Mouse (Mus musculus) T-cell, adult 2 months (primary cell): ENCODE measurements around the gene Smc5.

Source experiments
- DNase-seq: peaks from one replicate; pipeline ENCODE4 v3.0.0; 2022; ENCODE audit warnings: low spot score

The Smc5 gene

DNA sequence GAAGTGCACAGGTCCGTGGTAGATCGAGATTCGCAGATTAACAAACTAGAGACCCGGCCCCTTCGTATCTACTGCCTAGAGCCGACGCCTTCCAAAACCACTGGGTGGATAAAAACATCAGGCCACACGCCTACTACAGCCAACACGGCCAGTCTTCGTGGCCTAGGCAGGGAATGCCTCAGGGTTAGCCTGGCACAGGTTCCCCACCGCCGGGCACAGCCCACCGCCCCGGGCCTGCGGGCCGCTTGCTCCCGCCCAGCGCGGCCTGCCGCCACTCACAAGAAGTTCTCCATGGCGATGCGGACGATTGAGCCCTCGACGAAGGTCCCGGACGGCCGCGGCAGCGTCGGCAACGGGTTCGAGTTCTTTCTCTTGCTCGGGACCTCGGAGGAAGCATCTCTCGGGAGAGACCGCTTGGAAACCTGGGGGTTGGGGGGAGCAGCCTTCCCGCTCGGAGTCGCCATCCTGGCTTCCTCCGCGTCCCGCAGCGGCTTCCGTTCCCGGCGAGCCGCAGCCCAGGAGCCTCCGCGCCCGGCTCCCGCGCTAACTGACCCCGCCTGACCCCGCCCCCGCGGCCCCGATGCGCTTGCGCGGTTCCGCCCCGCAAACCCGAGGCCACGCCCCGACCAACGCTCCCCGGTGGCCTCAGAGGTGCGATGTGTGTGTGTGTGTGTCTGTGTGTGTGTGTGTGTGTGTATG, at the start of gene Smc5:
Smc5 (minus strand) TSS at position 543 of the 699 bp plus-strand sequence.
- DNase-seq = peak; percentile 92

DNA sequence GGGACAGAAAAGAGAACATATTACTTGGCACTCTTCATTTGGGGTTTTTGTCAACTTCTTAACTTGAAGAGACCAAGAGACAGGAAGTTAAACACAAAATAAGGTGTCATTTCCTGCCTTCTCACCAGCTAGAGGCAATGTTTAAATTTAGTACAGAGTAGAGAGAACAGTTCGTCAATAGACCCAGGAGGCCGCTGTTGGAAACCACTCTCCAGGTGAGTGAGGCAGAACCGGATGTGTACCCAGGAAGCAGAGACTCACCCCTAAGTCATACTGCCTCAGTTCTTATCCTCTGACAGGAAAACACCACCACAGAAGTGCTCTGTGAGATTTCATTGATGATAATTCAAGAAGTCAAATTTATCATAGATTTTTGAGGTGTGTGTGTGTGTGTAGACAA, 49.4 kb upstream of the Smc5 start:
- DNase-seq = peak; percentile 92

DNA sequence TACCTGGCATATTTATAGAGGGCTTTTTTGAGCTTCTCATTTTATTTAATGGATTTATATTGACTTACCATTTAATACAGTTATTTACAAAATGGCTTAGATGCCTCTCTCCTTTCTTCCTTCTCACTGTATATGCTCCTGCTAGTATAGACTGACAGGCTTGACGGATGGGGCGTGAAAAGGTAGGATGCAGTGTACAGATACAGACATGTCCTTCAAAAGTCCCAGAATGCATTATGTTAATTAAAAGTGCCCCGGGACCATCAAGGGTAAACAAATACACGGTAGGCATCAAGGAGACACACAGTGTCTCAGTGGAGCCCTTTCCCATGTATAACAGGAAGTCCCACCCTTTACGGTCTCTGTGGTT, 44.3 kb upstream of the Smc5 start:
- no peak for DNase-seq

GRCm38 (mm10) chr19:23317295-23317988, 43.7 kb upstream of the Smc5 start:
- no peak for DNase-seq

- no peak for DNase-seq
Observed at GRCm38 (mm10) chr19:23316851-23317250, 43.2 kb upstream of the Smc5 start.

DNA sequence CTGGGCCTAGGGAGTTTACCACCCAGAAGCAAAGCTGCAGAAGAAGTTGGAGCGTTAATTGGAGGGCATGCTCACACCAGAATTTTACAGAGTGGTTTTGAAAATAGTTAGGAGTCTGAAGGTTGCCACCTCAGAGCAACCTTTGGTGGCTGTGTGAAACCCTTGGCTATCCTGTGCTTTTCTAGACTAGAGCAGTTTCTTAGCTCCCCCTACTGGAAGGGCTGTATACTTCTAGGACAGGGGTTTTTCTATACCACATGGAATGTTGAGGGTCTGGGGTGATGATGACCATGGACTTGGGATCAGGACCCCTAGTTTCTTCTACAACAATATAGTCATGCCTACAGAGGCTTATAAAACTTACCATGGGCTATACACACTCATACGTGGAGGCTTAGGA, 36.3 kb upstream of the Smc5 start:
- no peak for DNase-seq

DNA sequence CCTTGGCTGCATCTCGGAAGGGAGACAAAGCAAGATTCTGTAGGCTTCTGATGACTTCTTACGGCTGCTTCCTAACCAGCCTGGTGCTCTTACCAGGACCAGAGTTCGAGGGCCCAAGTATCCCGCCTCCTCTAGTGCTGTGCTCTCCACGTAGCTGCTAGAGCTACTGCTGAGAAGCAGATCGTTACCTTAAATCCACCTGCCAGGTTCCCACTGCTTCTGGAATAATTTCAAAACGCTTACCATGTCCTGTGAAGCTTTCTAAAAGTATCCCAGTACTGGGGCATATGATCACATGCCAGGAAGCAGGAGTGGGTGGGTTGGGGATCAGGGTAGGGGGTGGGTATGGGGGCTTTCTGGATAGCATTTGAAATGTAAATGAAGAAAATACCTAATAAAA, 33.0 kb upstream of the Smc5 start:
- DNase-seq = no peak

- DNase-seq = no peak
Observed at GRCm38 (mm10) chr19:23299987-23300386, 26.3 kb upstream of the Smc5 start.

- DNase-seq = no peak
Observed at GRCm38 (mm10) chr19:23298917-23299316, 25.2 kb upstream of the Smc5 start.

- no peak for DNase-seq
Observed at GRCm38 (mm10) chr19:23297191-23297590, 23.5 kb upstream of the Smc5 start.

DNA sequence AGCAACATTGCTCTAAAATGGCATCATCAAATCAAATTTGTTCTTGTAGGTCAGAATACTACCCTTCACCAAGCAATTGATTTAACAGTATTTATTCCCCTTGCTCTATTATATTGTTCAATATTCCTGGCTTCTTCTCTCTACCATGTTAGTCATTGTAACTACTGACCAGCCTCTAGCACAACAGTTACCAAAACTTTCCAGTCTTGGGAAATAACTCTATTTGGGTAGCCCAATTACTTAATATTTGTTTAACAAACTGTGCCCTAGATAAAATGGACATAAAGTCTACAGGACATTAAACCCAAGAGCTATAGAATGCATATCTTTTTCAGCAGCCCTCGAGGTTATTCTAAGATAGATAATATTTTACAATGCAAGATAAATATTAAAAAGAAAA, 15.6 kb upstream of the Smc5 start:
- no peak for DNase-seq

DNA sequence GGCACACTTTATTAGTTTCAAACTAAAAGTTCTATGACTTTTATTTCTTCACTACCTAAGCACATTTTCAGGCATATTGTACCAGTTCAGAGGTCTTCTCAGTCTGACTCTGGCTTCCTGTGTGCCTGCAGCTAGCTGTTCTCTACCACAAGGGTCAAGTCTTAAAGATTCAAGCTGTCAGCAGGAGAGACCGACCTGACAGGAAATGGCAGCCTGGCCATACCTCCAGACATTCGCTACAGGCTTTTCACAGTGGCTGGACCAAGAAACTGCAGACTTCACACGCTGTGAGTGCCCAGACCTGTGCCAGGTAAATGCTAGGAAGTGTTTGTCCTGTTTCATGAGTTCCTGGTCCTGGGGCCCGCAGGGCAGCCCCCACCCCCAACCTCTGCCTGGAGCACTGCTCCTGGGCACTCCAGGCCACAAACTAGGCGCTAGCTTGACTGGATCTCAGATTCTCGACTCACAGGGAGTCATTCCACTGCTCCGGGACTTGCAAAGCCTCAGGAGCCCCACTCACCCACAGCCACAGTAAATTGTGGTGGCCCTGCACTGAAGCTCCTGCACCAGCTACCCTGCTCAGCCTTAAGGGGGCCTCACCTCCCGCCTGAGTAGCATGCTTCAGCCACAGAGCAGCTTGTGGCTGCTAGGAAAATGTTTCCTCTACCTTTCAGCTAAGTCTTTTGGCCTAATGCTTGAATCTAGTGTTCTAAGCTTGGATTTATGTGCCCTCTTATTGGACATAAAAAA, 8.4 kb upstream of the Smc5 start:
- no peak for DNase-seq

- DNase-seq = no peak
Observed at GRCm38 (mm10) chr19:23274054-23274724, 492 bp upstream of the Smc5 start.

DNA sequence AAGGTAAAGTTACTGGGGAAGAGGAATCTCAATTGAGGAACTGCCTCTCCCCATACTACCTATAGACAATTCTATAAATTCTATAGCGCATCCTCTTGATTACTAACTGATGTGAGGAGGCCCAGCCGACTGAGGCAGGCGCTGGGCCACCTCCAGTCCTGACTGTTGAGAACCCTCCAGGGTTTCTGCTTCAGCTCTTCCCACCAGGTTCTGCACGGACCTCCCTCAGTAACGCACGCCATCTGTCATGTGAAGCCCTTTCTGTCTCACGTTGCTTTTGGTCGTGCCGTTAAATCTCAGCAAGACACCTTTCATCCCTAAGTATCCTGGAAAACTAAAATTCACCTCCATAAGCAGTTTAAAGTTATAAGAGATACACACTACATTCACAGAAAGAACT, 16.9 kb downstream of the Smc5 start:
- no peak for DNase-seq

- peak; percentile 1 for DNase-seq
Observed at GRCm38 (mm10) chr19:23246473-23246872, 27.2 kb downstream of the Smc5 start.

GRCm38 (mm10) chr19:23225065-23225464, 48.6 kb downstream of the Smc5 start:
- no peak for DNase-seq

GRCm38 (mm10) chr19:23214326-23214725, 59.4 kb downstream of the Smc5 start:
- no peak for DNase-seq

DNA sequence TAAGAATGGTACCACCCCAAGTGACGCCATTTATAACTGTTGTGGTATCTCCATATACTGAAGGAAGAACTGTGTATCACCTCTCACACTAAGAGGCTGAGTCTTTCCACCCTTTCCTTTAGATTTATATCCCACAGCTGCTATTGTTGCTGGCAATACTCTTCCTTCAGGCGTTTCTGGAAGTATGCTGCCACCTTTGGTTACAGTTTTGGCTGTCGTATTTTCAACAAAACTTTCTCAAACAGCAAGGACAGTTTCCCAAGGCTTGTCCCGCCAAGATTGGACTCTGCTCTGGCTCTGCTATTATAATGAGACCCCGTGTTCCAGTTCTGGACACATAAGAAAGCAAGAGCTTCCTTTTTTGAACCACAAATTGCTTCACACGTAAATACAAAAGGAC, 62.4 kb downstream of the Smc5 start:
- no peak for DNase-seq

DNA sequence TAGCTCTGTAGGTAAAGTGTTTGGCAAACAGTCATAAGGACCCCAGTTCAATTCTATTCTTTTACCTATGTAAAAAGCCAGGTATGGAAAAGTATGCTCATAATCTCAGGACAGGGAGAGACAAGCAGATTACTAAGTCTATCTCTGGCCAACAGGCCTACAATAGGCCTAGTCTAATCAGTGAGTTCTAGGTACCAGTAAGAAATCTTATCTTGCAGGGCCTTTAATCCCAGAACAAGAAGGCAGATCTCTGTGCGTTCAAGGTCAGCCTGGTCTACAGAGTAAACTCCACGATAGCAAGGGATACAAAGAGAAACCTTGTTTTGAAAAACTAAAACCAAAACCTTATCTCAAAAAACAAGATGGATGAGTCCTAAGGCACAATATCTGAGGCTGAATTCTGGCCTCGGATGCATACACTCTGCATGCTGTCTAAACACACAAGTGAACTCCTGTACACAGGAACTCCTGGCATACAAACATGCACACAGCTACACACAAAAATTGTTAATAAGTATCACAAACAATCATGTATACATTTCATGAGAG, 70.1 kb downstream of the Smc5 start:
- no peak for DNase-seq

DNA sequence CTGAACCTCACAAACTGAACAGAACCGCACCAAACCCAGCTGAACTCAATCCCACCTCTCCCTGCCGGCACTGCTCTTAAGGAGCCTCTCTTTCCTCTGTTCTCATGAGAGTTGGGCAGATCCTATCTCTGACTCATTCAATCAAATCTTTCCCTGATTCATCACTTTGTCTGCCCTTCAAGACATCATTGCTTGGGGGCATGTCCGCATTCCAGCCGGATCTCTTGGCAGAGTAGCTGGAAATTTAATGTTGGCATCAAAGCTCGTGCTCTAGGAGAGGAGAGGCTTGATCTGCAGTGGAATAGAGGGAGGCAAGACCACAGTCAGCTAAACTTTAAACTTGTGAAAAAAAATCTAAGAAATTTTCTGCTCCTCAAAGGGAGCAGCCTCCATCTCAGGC, 71.6 kb downstream of the Smc5 start:
- no peak for DNase-seq

- DNase-seq = no peak
Observed at GRCm38 (mm10) chr19:23193076-23193475, 80.6 kb downstream of the Smc5 start.

GRCm38 (mm10) chr19:23191486-23191885, 82.2 kb downstream of the Smc5 start:
- DNase-seq = no peak
